Mouse (Mus musculus) layer of hippocampus, adult 8-10 months (tissue): ENCODE results near the gene Tra2a. TPM values are rescaled to one million over a fixed set of nuclear protein-coding genes. Genes with fewer than 3 reads are reported as not detected.
"Not testable (repeated sequence)": the region's sequence is repeated elsewhere in the genome, so short reads cannot be mapped to it uniquely, and the experiment has no call there.

Experiments used
- DNase-seq, 2 experiments: peaks; one replicate each; pipeline ENCODE4 v3.0.0; 2022; ENCODE audit warnings: low spot score in 2 of 2
- total RNA-seq, 4 experiments: library from RNA; stranded (reverse); gene quantifications; 2 replicates each; pipeline ENCODE4 v1.2.4; 2022

Gene Tra2a
- total RNA-seq = 100 to 1,000 TPM in 1 of 4 experiments, 10 to 100 TPM in 3; 54.1 to 108 (median 82.0) TPM

DNA sequence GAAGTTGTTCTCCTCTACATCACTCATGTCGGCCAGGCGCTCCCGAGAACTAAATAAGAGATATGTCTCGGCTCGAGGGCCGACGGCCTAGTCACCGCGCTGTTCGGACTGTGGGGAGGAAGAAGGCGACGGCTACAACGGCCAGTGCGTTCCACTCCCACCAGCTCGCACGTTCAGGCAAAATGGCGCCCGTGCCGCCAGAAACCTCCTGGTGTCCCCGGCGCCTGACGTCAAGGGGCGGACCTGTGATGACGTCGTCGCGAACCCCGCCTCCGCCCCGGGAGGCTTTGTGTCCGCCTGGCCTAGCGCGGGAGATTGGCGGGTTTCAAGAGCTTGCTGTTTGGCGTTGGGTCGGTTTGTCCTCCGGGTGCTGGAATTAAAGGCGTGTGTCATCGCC, at the start of gene Tra2a:
Gene Tra2a (minus strand): TSS at position 187 of the 397 bp plus-strand sequence.
- DNase-seq = peak; percentile 93 to 95

DNA sequence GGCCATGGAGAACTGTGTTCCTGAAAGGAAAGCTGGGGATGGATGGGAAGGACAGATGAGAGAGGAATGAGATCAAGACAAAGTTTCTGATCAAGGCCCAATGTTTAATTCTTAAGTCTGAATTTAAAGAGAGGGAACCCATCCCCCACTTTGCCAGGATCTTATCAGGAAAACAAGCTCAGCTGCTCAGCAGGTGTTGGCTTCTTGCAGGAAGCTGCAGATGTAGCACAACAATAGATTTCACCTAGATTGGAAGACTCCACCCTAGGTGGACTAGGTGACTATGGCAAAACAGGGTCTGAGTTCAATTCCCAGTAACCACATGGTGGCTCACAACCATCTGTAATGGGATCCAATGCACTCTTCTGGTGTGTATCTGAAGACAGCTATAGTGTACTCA, 34.5 kb upstream of the Tra2a start:
- no peak for DNase-seq

DNA sequence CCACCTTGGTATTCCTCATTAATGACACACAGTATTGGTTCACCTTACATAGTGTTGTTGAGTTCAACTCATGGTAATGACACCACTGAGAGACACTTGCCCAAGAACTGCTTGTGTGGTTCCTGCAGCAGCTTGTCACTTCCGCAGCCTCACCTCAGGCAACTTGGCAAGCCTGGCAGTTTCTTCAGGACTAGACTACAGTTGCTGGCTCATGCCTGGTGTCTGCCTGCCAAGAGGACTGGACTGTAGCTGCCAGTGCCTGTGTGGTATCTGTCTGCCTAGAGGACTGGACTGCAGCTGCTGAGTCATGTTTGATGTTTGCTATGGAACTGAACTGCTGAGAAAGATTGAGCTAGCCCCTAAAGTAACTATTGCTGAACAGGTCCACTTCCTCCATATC, 18.3 kb upstream of the Tra2a start:
- DNase-seq = no peak

DNA sequence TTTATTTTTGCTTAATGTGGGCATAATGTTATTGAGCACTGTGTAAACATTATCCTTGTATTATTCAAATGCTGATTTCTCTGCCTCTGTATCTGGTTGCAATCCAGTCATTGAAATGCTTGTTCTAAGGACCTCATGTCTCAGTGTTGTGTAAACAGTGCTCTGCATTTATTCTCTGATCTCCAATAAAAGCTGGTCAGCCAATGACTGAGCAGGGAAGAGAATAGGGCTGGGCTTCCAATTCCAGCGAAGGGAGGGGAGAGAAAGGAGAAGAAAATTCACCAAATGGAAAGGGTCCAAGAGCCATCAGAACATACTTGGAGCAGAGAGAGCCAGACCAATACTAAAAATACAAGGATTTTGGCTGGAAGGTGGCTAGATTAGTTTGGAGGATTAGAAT, 17.1 kb upstream of the Tra2a start:
- DNase-seq = no peak

DNA sequence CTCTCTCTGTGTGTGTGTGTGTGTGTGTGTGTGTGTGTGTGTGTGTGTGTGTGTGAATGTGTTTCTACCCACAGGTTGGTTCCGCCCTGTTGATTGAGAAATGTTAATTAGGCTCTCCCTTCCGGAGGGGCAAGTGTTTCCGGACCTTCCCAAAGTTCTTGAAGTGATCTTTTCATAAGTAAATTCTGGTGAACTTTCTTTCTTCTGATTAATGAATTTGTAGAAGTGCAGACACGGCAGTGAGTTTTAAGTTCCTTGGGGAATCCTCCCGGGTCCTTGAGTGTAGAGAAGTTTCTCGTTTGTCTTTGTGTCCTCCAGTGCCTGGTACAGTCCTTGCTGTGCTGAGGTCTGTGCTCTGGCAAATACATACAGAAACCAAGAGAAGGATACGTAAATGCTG, 11.5 kb upstream of the Tra2a start:
- DNase-seq = no peak

DNA sequence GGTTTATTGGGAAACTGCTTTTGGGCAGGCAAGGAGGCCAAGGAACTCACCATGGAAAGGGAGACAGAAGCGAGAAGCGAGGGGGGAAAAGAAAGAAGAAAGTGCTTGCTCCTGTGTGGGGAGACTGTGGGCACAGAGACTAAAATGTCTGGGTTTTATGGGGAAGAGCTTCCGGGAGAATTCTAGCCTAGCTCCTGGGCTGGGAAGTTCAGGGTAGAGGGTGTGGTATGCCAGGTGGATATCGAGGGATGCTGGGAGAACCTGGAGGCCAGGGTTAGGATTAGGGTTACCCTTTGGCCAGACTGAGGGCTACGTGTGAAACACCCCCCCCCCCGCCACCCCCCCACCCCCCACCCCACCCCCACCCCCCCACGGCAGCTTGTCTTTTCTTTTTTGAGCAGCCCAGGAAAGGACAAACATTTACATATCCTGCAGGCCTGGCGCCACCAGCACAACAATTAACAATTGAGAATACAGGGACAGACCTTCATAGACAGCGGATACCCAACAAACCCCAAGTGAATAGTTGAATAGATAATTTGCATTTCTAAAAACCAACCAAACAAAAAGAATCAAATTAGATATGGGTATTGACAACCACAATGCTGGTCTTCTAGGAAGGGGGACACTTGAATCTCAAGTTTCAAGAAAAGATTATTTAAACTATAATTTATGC, 10.7 kb upstream of the Tra2a start:
- DNase-seq = no peak

DNA sequence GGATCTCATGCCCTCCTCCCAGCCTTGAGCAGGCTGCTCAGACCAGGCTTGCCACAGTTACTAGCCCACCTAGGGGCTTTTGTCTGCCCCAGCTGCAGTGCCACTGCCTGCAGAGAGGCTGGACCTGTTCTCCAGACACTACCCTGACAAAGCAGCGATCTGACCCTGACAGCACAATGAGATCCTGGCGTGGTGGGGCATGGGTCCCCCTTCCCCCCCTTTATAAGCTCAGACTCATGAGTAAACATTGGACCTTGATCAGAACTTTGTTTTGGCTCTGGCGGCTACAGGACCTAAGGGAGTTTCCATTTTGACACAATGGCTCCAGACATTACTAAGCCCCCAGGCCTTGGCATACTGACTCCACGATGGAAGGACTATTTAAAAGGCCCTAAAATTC, 10.1 kb upstream of the Tra2a start:
- no peak for DNase-seq

DNA sequence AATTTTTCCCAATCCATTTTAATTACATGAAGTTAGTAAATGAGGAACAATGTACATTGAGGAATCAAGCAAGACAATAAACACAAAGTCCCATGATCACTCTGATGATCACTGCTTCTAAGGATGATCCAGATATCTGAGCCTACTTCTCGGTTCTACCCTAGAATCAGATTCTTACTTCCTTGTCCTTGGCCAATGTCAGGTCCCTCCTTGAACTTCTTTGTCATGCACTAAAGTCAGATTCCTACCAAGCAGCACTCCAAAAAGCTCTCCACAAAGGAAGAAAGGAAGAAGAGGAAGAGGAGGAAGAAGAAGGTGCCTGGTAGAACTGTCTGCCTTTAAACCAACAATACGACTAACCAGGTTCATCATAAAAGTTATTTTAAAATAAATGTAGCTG, 9.0 kb upstream of the Tra2a start:
- no peak for DNase-seq

DNA sequence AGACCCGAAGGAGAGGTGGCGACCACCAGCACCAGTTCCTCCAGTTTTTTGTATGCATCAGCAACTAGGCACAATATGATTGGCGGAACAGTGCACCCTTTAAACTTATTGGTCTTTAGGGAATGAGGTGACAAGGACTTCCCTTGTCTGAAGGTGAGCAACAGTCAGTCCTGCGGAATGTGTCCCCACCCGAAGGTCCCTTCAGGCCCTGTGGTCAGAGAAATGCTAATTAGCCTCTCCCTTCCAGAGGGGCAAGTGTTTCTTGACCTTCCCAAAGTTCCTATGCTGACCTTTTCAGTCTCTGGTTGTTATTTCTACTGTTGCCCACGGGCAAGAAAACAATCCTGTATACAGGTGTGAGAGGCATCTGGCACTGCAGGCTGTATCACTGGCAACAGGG, 8.0 kb upstream of the Tra2a start:
- DNase-seq = no peak

DNA sequence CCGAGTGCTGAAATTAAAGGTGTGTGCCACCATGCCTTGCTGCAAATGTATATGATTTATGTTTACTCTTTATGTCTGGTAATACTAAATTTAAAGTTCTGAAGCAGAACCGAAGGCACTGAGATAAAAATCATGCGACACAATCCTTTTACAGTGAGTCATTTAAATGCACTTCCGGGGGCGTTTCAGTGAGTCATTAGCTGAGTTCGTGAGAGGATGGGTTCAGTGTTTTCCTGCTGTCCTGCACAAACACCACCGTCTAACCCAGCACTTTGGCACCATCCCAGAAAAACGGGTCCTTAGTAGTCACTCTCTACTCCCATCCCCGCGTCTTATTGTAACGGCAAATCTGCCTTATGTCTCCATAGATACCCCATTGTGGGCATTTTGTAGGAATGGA, 6.1 kb upstream of the Tra2a start:
- no peak for DNase-seq

DNA sequence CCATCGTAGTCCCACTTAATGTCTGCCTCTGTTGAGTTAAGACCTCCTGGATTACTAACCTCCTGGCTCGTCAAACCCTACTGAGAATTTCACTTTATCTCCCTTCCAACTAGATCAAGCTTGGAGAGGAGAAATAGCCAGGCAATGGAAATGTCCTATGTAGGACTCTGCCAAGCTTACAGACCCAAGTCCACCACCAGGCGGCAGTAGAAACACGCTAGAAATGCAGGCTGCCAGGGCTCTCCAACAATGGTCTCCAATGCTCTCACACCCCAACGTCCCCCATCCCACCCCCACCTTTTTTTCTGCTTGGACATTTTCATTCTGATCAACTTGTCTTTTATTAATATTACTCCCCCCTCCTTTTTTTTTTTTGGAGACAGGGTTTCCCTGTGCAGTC, 5.4 kb upstream of the Tra2a start:
- peak; percentile 43 to 78 for DNase-seq

DNA sequence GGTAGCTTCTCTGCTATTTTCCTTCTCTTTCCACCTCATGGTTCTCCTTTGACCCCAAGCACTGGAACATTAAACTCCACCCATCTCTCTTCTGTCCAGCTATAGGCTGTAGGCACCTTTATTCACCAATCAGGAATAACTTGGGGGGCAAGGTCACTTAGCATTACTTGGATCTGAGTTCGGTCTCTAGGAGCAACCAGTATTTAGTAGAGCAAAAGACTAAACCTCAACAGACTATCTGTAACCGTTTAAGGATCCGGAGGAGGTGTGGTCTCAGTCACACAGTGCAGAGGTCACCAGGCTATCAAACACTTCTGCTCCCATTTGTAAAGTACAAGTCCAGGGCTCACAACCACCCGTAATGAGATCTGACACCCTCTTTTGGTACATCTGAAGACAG, 3.9 kb upstream of the Tra2a start:
- DNase-seq = no peak

DNA sequence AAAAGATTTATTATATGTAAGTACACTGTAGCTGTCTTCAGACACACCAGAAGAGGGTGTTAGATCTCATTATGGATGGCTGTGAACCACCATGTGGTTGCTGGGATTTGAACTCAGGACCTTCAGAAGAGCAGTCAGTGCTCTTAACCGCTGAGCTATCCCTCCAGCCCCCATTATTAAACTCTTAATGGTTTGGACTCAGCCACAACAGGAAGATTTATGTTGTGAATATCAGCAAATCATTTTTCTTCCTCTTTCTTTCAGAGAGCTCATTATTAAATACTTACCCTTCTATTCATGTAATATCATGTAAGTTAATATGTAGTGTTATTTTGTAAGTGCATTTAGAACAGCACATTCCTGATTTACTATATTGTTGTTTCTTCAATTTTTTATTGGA, 1.4 kb upstream of the Tra2a start:
- not testable (repeated sequence) for DNase-seq

DNA sequence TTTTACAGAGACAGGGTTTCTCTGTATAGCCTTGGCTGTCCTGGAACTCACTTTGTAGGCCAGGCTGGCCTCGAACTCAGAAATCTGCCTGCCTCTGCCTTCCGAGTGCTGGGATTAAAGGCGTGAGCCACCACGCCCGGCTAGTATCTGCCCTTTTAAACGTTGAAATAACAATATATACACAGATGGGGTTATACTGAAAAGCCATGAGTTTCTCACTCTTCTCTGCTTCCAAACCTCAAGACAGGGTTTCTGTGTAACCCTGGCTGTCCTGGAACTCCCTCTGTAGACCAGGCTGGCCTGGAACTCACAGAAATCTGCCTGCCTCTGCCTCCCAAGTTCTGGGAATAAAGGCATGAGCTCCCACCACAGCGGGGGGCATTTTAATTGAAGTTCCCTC, 613 bp upstream of the Tra2a start:
- not testable (repeated sequence) for DNase-seq

DNA sequence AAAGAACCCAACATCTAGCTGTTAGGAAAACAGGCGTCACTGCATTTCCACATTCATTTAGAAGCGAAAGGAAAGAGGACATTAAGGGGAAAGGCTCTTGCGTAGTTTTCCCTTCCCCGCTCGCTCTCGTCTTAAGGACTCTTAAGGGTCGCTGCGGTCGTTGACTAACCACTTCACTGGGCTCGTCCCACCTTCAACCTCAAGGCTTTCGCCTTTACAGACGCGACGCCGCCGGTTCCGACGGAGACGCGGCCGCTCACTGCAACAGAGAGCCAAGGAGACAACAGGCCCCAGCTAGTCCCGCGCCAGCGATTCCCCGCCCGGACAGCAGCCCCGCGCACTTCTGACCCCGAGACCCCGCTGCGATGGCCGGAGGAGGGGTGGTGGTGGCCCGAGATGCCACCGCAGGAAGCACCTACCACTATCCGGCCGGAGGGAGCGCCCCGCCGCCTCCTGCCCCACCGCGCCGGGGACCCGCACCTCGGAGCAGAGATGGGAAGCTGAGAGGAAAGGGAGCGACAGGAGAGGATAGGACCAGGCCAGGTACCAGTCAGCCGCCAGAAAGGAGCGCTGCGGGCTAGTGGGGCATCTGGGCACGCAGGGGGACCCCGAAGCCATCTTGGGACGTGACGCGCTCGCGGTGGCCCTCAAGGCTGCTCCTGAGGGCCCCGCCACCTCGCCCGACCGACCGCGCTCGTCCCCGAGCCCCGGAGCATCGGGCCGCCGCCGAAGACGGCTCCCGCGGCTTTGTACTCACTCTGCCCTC, 569 bp downstream of the Tra2a start:
- peak in 1 of 2 experiments; percentile 14 for DNase-seq

DNA sequence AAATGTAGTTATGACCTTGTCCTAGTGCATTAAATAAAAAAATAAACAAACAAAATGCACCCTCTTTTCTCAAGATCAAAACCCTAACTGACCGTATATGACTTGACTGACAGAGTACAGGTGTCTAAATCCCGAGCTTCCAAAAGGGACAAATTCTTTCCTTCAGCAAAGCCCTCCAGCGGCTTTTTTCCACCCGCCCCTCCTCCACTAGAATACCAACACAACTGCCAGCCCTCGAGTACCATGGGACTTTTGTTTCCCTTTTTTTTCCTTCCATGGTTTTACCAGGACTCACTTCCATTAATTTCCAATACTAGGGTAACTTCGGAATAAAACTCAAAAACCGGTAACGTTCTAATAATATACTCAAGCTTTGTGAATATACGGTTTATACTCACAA, 1.4 kb downstream of the Tra2a start:
- no peak for DNase-seq

DNA sequence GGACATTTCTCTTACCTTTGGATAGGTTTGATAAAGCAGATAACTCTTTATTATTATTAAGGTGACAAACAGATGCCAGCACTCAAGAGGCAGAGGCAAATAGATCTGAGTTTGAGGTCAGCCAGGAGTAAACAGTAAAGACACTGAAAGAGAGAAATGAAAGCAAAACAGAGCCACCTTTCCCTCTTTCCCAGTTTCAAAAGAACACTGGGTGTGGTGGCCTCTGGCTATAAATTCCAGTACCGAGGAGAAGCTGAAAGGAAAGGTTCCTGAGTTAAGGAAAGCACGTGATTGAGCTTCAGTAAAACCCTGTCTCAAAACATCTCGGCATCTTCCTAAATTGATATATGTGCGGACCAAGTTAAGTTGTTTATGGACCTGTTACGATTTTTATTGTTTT, 4.1 kb downstream of the Tra2a start:
- DNase-seq = no peak

DNA sequence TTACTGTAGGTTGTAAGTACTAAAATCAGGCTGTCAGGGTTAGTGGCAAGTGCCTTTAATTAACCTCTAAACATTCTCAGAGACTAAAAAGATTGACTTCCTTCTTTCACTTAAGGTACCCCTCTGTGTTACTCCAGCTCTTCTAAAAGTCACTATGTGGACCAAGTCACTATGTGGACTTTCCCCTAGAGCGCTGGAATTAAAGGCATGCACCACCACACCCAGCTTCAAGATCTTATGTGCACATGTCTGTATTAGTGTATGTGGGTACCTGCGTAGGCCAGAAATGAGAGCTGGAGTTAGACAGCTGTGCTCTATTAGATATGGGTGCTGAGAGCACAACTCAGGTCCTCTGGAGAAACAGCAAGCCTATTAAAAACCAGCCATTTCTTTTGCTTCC, 6.0 kb downstream of the Tra2a start:
- no peak for DNase-seq

DNA sequence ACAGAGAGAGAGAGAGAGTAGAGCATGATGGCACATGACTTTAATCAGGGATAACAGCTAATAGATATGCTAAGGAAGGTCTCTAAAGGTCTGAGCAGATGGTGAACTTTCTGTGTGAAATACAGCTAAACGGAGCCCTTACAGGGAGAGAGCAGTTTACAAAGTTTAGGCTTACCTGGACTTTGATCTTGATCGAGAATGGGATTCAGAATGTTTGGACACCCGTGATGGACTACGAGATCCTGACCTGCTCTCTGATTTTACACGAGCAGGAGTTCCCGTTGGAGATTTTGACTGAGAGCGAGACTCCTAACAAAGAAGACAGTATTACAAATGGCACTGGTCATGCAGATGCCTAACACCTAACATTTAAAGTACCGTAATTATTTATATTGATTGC, 11.6 kb downstream of the Tra2a start:
- no peak for DNase-seq

DNA sequence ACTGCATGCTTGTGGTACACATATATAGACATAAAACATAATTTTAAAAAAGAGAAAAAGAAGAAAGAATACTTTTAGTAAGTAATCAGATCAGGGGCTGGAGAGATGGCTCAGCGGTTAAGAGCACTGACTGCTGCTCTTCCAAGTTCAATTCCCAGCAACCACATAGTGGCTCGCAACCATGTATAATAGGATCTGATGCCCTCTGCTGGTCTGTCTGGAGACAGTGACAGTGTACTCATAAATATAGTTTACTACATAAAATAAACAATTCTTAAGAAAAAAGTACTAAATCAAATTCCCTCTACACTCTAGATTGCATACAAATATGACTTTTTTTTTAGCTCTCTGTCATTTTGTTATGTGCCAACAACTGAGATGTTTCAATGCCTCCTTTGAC, 12.6 kb downstream of the Tra2a start:
- DNase-seq = no peak

DNA sequence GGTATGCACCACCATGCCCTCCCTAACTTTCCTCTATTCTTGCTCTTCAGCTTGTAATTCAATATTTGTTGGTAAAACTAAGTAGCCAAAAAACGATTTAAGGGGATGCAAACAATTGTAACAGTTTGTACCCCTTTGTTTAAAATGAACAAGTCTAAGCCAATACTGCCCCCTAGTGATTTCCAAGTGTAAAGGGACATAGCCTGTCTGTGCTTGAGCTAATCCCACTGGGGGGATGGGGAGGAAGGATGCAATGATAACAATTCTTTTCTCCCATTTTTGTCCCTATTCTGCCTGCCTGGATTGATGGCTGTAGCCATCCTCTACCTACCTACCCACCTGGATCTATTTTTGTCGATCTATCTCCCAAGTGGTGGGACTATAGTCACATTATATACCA, 16.6 kb downstream of the Tra2a start:
- no peak for DNase-seq

DNA sequence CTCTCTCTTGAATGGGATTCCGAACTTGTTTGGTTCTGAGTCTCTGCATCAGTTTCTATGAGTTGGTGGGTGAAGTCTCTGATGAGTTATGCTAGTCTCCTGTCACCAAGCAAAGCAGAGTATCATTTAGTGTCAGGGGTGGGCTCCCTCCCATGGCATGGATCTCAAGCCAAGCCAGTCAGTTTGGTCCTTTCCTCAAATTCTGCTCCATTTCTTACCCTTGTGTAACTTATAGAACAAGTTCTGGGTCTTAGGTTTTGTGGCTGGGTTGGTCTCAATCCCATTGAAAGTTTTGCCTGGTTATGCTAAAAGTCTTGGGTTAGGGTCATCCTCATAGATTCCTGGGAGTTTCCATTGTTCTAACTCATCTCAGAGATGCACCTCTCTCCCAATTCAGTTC, 21.5 kb downstream of the Tra2a start:
- DNase-seq = no peak

DNA sequence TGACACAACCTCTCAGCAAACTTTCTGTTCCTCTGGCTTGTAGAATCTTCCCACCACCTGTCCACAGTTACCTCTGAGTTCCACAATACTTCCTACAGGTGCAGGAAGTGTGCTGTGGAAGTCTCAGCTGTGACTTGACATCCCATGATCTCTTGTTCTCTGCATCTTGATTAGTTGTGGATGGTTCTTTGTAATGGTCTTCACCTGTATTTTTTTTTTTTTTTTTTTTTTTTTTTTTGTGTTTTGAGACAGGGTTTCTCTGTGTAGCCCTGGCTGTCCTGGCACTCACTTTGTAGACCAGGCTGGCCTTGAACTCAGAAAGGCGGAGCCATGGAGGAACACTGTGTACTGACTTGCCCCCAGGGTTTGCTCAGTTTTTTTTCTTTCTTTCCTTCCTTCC, 22.3 kb downstream of the Tra2a start:
- no peak for DNase-seq
